Mouse (Mus musculus) testis, adult 2 months (tissue): Measurements from ENCODE around the gene Slx4.
"Not testable (repeated sequence)": the region's sequence is repeated elsewhere in the genome, so short reads cannot be mapped to it uniquely, and the experiment has no call there.

Experiments used
- CTCF ChIP-seq: fragments of 200-500 bp; IDR thresholded peaks from 2 replicates; pipeline ENCODE4 v1.5.1; 2012; ENCODE audit warnings: low read depth, mild to moderate bottlenecking, inconsistent platforms, low read length, moderate library complexity; ENCODE audit not compliant: control insufficient read depth, insufficient read depth, insufficient replicate concordance
- POLR2A ChIP-seq: fragments of 200-500 bp; IDR thresholded peaks from 2 replicates; pipeline ENCODE4 v1.6.1; 2012; ENCODE audit warnings: low read depth, mild to moderate bottlenecking, inconsistent platforms, low read length, moderate library complexity; ENCODE audit not compliant: control insufficient read depth

- TF ChIP-seq CTCF, POLR2A: not testable (repeated sequence)
Observed at GRCm38 (mm10) chr16:4016786-4017185, 13.2 kb upstream of the Slx4 start.
